Mouse (Mus musculus) cortical plate, adult 2 months (tissue): ENCODE data around the gene Camta1.

ENCODE experiments used
- CTCF ChIP-seq: fragments of 200-500 bp; IDR thresholded peaks from 2 replicates; pipeline ENCODE4 v1.5.1; 2011; ENCODE audit warnings: mild to moderate bottlenecking, control low read depth, low read length; ENCODE audit not compliant: insufficient read depth; ENCODE audit errors: extremely low read depth
- POLR2A ChIP-seq: fragments of 200-500 bp; IDR thresholded peaks from 2 replicates; pipeline ENCODE4 v1.6.1; 2011; ENCODE audit warnings: mild to moderate bottlenecking, low read length, control low read depth; ENCODE audit not compliant: insufficient read depth; ENCODE audit errors: extremely low read depth

DNA sequence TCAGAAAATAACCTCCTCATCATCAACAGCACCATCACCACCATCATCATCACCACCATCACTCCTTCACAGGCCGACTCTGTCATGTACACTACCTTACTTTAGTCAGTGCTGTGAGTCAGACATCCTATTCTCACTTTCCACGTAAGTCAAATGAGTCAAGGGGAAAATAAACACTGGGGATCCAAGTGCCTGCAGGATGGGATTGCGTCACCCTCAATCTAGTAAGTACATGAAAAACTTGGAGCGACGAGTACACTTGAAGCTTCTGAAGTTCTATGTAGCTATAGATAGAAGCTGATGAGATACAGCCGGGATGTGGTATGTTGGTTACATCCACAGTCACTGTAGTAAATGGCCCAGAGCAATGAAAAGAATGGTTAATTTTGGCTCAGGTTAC lies 514.1 kb downstream of the Camta1 start:
- TF ChIP-seq CTCF, result no peak
- TF ChIP-seq POLR2A, result no peak
